Mouse (Mus musculus) adrenal gland, postnatal 10 days (tissue): ENCODE results near the gene Gsx2. TPM values are rescaled to one million over a fixed set of nuclear protein-coding genes. Genes with fewer than 3 reads are reported as not detected.
A peak's percentile ranks its signal among the peaks of the same experiment; 100 is the strongest.

Experiments
- DNase-seq: peaks from one replicate; pipeline ENCODE4 v3.0.0; 2021; ENCODE audit warnings: mixed read lengths
- long read RNA-seq, 2 experiments: library from polyadenylated mRNA; stranded (forward); transcript quantifications; one replicate each; pipeline ENCODE4 v2.0.0; 2021
- total RNA-seq, 2 experiments: library from RNA; stranded (reverse); gene quantifications; 2 replicates each; pipeline ENCODE4 v1.2.3; 2021

The Gsx2 gene
- total RNA-seq = not detected
- long read RNA-seq, experiment 1 = 0 reads
- long read RNA-seq, experiment 2 = 0 reads

DNA sequence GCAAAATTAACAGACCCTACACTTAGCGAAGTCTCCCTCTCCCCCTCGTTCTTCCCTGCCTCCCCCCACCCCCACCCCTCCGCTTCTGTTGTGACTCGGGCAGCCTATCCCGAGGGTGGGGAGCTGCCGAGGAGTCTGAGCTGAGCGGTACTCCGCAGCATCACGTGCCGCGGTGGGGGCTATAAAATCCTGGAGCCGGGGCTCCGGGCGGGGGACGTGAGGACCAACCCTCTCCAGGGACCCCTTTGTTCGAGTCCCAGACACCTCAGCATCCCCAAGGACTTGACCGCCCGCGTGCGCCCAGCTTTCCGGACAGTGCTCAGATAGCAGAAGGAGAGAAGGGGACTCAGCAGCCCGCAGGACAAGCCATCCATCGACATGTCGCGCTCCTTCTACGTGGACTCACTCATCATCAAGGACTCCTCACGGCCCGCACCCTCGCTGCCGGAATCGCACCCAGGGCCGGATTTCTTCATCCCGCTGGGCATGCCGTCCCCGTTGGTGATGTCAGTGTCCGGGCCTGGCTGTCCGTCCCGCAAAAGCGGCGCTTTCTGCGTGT lies at the start of gene Gsx2:
TSS of gene Gsx2 (plus strand) at position 219 of the 559 bp plus-strand sequence.
- no peak for DNase-seq

- DNase-seq = no peak
Measured at GRCm38 (mm10) chr5:75035475-75035874, 39.9 kb upstream of the Gsx2 start.

- DNase-seq = no peak
Measured at GRCm38 (mm10) chr5:75039307-75039706, 36.1 kb upstream of the Gsx2 start.

DNA sequence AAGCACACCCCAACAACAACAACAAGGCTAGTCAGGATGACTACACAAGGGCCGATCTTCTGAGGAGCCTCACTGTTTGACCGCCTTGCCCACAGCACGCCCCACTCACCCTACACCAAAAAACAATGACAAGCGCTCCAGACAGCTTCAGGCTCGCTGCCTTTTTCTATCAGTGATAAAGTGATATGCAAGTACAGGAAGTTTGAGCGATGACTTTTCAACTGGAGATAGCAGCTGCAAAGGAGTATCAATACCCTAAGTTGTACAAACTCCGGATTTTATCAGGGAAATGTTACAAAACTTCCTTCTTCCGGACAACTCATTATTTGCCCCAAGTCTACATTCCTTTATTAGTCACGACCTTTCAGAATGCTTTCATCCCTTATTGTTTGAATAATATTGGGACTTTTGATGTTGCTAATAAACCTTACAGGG lies 32.4 kb upstream of the Gsx2 start:
- DNase-seq = peak; percentile 12

DNA sequence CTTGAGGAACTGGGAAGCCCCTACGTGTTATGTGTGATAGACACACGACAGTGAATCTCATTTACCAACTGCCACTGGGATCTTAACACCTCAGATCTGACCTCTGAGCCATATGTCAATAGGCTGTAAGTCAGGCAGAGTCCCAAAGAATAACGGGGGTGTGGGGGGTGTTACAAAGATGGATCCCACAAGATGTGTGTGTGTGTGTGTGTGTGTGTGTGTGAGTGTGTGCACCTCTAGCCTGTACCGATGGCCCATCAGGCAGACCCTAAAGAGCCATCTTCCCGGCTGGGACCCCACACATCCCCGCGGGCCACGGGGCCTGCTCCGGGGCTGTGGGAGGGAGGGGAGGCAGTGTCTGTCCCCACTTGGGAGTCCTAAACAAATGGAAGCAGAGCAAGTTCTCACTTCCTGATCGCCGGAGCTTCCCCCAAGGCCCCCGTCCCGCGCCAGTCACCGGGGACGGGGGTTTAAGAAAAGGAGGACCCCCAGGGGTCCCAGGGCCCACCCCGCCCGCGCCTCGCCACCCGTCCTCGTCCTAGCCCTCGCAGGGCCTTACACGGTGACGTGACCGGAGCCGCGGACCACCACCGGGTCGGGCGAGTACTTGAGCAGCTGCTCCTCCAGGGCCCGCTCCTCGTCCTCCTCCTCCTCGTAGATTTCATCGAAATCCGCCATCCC lies 31.6 kb upstream of the Gsx2 start:
- no peak for DNase-seq

GRCm38 (mm10) chr5:75044310-75044904 lies 31.0 kb upstream of the Gsx2 start, which contains the start of gene Chic2:
Gene Chic2 (minus strand): TSS chr5:75044774.
- peak; percentile 94 for DNase-seq

DNA sequence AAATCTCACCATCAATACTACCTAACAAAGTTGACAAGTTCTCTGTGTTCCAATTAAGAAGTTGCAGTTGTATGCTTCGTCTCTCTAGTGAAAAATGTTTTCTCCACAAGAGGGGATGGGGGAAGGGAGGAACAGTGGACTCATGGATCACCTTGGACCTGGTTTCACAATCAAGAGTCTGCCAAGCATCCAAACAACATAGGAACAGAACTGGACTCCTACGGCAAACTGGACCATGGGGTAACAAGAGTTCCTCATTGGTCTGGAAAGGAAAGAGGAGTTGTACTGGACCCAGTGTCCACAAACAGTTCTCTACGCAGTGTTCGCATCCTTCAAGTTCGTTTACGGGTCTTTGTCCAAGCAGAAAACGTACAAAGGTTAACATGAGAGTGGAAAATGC lies 30.0 kb upstream of the Gsx2 start:
- DNase-seq = peak; percentile 37

DNA sequence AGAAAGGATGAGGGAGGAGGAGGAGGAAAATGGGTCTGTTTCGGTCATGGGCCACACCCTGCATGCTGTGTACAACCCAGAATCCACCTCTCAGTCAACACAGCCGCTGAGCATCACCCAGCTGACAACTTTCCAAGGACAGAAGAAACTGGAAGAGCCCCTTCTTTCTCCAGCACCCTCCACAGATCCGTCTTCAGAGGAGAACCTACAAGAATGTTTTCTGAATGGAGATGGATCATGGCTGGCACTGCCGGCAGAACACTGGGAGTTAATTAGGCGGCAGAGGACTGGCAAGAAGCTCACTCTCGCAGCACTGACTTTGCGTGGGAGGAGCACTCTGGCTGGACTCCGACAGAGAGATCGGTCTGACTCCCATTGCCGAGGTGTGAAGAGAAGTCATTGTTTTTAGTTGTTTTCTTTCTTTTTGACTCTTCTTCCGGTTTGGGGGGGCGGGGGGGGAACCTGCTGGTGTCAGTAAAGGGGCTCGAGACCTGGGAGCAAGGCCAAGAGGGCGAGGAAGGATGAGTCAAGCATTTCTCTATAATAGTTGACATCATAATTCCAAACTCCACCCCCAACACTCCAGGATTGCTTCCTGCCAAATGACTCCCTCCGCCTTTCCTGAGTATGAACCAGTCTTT lies 28.6 kb upstream of the Gsx2 start:
- DNase-seq = peak; percentile 56

- DNase-seq = no peak
Measured at GRCm38 (mm10) chr5:75051109-75051508, 24.3 kb upstream of the Gsx2 start.

- peak; percentile 40 for DNase-seq
Measured at GRCm38 (mm10) chr5:75063177-75063576, 12.2 kb upstream of the Gsx2 start.

GRCm38 (mm10) chr5:75066715-75067114 lies 8.7 kb upstream of the Gsx2 start:
- no peak for DNase-seq

DNA sequence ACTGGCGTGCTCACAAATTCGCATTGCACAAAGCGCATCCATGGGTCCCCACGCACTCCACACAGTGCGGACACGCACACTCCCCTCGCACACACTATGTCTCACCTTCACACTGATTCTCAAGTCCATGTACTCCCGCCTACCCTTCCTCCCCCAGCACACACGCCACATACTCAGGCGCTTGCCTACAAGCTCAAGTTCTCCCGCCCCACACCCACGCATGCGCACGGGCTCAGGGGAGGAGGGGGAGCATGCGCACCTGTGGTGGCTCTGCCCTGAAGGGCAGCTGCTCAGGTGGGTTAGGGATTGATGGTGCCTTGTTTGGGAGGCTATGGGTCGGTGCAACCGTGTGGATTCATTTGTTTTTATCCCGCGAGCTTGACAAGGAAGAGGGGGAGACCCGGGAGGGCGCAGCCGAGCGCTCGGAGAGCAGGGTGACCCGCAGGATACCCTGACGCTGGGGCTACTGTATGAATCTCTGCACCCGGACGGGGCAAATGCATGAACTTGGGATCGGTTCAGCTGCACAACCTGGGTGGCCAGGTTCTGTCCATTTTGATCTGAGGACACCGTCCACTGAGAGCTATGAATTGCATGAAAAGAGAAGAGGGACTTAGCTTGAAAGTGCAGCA lies 8.2 kb upstream of the Gsx2 start:
- peak; percentile 72 for DNase-seq

DNA sequence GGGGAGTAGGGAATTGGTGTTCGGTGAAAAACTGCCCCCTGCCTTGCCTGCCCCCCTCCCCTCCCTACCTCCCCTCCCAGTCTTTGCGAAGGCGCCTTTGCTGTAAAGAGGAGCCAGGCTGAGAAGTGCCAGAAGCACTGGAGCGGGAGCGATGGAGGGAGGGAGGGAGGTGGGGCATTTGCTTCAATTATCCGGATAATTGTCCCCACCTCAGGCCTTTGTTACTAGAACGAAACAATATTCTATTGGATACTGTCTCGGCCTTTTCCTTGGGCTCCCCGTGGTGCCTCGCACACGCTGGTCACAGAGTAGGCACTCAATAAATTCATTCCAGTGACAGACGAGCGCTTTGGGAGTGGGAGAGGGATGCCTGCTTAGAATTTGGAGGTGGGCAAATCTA lies 5.3 kb upstream of the Gsx2 start:
- no peak for DNase-seq

DNA sequence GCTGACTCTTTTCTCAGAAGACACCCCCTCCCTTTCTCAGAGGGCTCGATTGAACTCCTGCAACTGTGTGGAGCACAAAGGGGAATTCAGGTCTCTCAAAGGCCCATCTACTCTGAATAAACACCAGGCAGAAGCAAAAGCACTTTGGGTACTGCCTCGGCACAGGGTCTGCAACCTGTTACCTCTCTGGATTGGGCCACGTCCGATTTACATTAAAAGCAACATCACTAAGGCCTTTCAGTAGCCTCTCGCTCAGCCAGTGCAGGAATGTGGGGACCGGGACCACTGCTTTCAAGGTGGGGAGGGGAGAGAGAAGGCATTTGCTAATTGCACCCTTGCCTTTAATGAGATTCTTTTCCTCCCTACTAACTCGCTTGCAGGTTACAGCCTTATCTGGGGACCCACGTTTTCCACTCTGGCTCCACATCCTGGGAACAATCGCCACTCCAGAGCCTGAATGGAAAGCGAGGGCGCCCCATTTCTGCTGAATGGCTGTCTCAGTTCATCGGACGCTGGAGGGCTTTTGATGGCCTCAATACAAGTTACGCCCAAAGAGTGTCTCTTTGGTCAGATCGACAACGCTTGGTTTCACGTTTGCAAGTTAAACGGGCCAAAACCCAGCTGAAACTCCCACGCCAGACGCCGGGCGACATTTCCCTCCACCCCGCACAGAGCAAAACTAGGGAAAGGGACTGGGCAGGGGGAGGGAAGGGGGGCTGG lies 4.6 kb upstream of the Gsx2 start:
- no peak for DNase-seq

GRCm38 (mm10) chr5:75071951-75072350 lies 3.5 kb upstream of the Gsx2 start:
- no peak for DNase-seq

GRCm38 (mm10) chr5:75072532-75072931 lies 2.9 kb upstream of the Gsx2 start:
- no peak for DNase-seq

DNA sequence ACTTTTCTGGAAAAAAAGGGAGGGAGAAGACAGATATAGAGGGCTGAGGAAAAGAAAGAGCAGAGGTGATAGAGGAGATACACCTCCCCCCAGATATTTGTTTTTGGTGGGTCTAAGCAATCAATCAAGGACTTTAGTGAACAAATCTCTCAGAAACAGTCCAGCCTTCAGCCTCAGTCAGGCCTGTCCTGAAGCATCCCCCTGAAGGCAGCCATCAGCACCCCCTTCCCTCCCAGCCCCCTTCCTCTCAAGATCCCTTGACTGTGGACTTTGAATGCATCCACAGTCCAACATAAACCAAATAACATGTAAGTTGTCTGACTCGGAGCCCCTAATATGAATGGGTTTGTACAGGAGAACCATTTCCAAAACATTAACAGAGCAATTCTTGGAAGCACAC lies 2.2 kb upstream of the Gsx2 start:
- no peak for DNase-seq

DNA sequence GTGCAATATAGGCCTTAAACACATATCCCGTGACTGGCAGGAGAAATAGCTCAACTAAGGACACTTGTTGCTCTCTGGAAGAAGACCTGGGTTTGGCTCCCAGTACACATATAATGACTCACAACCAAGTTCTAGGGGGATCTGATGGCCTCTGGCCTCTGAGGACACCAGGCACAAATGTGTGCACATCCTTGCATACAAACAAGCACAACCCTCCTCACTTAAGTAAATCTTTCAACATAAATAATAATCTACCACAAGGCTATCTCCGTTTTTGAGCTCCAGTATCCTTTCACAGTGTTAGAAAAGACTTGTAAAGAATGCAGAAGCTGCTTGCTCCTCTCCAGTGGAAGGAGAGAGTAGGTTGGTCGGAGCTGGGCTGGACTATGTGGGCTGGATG lies 1.7 kb upstream of the Gsx2 start:
- DNase-seq = no peak

- DNase-seq = no peak
Measured at GRCm38 (mm10) chr5:75074132-75074531, 1.3 kb upstream of the Gsx2 start.

DNA sequence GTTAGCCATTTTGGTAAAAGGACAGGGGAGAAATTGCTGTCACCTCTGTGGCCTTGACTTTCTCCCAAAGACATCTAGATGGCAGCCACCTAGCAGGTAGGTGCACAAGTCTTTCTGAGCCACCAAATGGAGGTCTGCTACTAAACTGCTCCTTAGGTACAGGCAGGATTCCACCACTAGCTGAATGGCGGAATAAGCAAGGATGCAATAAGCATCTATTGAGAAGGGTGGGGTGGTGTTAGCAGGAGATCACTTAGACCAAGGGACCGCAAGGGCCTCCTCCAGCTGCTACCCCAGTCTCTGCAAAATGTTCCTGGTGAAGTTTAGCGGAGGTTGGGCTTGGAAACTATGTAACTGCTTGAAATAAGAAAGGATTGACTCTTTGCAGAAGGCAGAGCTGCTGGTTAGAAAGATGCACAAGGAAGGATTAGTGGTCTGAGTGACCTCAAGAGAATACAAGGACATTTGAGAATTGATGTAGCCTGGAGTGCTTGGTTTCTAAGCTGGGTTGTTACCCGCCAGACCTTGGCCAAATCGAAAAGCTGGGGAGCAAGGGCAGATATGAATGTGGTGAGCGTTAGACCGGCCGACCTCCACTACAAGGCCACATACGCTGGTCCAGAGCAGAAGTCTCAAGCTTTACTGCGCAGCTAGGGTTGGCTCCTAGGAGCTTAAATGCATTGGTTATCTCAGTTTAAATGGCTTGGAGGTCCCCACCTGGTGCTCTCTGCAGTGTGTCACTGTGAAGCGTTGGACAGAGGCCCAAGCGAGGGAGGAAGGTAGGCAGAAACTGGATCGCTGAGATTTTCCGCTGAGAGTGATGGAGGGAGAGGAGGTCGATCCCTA lies 641 bp upstream of the Gsx2 start:
- no peak for DNase-seq
